Mouse (Mus musculus) C2C12 (cell line): ENCODE results near the gene 1700088E04Rik.

ENCODE experiments used
- CEBPB ChIP-seq: IDR thresholded peaks from one replicate; pipeline ENCODE4 v1.6.1; 2011; ENCODE audit warnings: low read depth, mild to moderate bottlenecking, control low read depth, moderate library complexity
- CTCF ChIP-seq: IDR thresholded peaks from one replicate; pipeline ENCODE4 v1.5.1; 2011; ENCODE audit not compliant: control insufficient read depth, insufficient read depth, insufficient read length
- FOSL1 ChIP-seq: IDR thresholded peaks from one replicate; pipeline ENCODE4 v1.8.0; 2011; ENCODE audit warnings: mild to moderate bottlenecking, low read length; ENCODE audit not compliant: poor library complexity, insufficient read depth, severe bottlenecking
- MAX ChIP-seq: IDR thresholded peaks from one replicate; pipeline ENCODE4 v1.6.1; 2011; ENCODE audit warnings: mild to moderate bottlenecking, control low read depth
- MYOG ChIP-seq: IDR thresholded peaks from one replicate; pipeline ENCODE4 v1.6.1; 2011; ENCODE audit not compliant: control insufficient read depth, insufficient read length; ENCODE audit errors: extremely low read depth
- USF1 ChIP-seq: IDR thresholded peaks from one replicate; pipeline ENCODE4 v1.6.1; 2011; ENCODE audit warnings: low read depth, mild to moderate bottlenecking, control low read depth, moderate library complexity

DNA sequence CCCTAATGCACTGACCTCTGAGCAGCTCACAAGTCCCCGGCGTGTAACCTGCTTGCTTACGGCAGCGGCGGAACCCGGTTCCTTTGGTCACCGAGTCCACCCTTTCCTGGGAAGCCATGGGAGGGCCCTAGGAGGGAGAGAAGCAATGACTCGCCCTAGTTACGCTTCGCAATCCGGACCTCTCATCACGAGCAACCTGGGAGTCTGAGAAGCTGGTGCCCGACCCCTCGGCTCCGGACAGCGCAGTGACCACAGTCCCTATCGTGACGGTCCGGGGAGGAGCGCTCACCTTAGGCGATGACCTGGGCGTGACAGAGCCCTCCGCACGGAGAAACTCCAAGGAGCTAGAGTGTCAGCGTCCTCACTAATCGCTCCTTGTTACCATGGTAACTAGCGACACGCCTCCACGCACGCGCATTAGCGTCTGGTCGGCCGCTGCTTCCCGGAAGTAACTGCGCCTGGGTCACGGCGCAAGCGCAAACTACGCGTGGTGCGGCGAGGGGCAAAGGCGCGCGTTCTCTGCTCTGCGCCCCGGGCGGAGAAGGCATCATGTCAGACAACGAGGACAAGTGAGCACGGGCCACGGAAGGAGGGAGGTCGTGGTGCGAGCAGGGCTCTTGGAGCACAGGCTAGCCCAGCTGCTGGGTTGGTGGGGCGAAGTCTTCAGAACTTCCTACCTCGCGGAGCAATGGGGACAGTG, at the start of gene 1700088E04Rik, which contains the start of gene Polr2f:
- TF ChIP-seq MAX (peak; percentile 76), CTCF (no peak), USF1 (no peak), MYOG (no peak), CEBPB (no peak), FOSL1 (no peak)
